Mouse (Mus musculus) heart, embryonic 10.5 days (tissue): ENCODE results near the gene Rgs3. TPM values are rescaled to one million over a fixed set of nuclear protein-coding genes. Genes with fewer than 3 reads are reported as not detected.

Experiments used
- DNase-seq: peaks from one replicate; pipeline ENCODE4 v3.0.0-alpha.2; 2017; ENCODE audit warnings: low spot score
- H3K27ac ChIP-seq: fragments of 300-500 bp; sonication (generic); 2 replicates; pipeline ENCODE4 v1.5.1; 2016; ENCODE audit warnings: mild to moderate bottlenecking
- H3K27me3 ChIP-seq: fragments of 300-500 bp; sonication (generic); 2 replicates; pipeline ENCODE4 v1.6.1; 2016; ENCODE audit warnings: mild to moderate bottlenecking; ENCODE audit not compliant: poor library complexity, insufficient read depth, severe bottlenecking
- H3K36me3 ChIP-seq: fragments of 300-500 bp; sonication (generic); 2 replicates; pipeline ENCODE4 v1.6.1; 2016; ENCODE audit warnings: mild to moderate bottlenecking, moderate library complexity
- H3K4me1 ChIP-seq: fragments of 300-500 bp; sonication (generic); 2 replicates; pipeline ENCODE4 v1.6.1; 2016; ENCODE audit warnings: mild to moderate bottlenecking
- H3K4me3 ChIP-seq: fragments of 300-500 bp; sonication (generic); 2 replicates; pipeline ENCODE4 v1.5.1; 2016; ENCODE audit warnings: mild to moderate bottlenecking, moderate library complexity
- H3K9me3 ChIP-seq: fragments of 300-500 bp; sonication (generic); 2 replicates; pipeline ENCODE4 v1.6.1; 2016; ENCODE audit warnings: mild to moderate bottlenecking, moderate library complexity
- WGBS: fragments of 180-500 bp; shearing (Covaris S2); methylation state at CpG from one replicate; pipeline ENCODE4 v1.1.7; 2016; 5-methylcytosine and 5-hydroxymethylcytosine counted together
- polyA plus RNA-seq: library from polyadenylated mRNA; unstranded; fragments of >200 nt; fragmentation: Nextera tagmentation; extraction: Ambion mirVana; gene quantifications from 2 replicates; pipeline ENCODE4 v1.2.1, GENCODE M21; 2016

The Rgs3 gene
- polyA plus RNA-seq, 1 experiment from 2014 or later, result 61.4 TPM

- Histone ChIP-seq H3K9me3 (no peaks in the 10 kb centered on the region), H3K36me3 (no peaks in the 10 kb centered on the region), H3K4me1 (0 out of 2 replicates have a peak, but pooled peaks cover 8% of the 10 kb centered on the region), H3K4me3 (no peak overlapping the region), H3K27ac (no peak overlapping the region), H3K27me3 (no peaks in the 10 kb centered on the region)
- 60% methylated on average over 4 of the region's 4 CpGs for WGBS
- no peak for DNase-seq
These were observed 151.9 kb downstream of the Rgs3 start for GRCm38 (mm10) chr4:62711582-62711981.

GRCm38 (mm10) chr4:62720861-62721260 lies 161.2 kb downstream of the Rgs3 start:
- H3K27ac ChIP-seq, result peak overlapping the region; percentile 29; the same call in 1 of the 2 replicates
- H3K4me1 ChIP-seq, result peaks cover 29% of the 10 kb centered on the region
- peaks cover 12% of the 10 kb centered on the region for H3K36me3 ChIP-seq
- H3K9me3 ChIP-seq, result peaks cover 7% of the 10 kb centered on the region
- DNase-seq, result no peak
- no peak overlapping the region for H3K4me3 ChIP-seq
- H3K27me3 ChIP-seq, result no peaks in the 10 kb centered on the region

- peak overlapping the region; percentile 23; the same call in 1 of the 2 replicates for H3K4me3 ChIP-seq
- peaks cover 12% of the 10 kb centered on the region for H3K36me3 ChIP-seq
- DNase-seq, result peak; percentile 90
- peaks cover 29% of the 10 kb centered on the region for H3K4me1 ChIP-seq
- H3K27ac ChIP-seq, result peak overlapping the region; percentile 95
- H3K9me3 ChIP-seq, result peaks cover 7% of the 10 kb centered on the region
- 7% methylated on average over 3 of the region's 3 CpGs for WGBS
- no peaks in the 10 kb centered on the region for H3K27me3 ChIP-seq
These were observed 162.4 kb downstream of the Rgs3 start for GRCm38 (mm10) chr4:62722021-62722426.

- peaks cover 6% of the 10 kb centered on the region for H3K9me3 ChIP-seq
- H3K36me3 ChIP-seq, result peaks cover 10% of the 10 kb centered on the region
- peaks cover 42% of the 10 kb centered on the region for H3K4me1 ChIP-seq
- no peak for DNase-seq
- 84% methylated on average over 5 of the region's 5 CpGs for WGBS
- no peaks in the 10 kb centered on the region for H3K27me3 ChIP-seq
- no peak overlapping the region for H3K4me3 ChIP-seq
- H3K27ac ChIP-seq, result peak overlapping the region; percentile 69; the same call in 1 of the 2 replicates
These were observed 164.1 kb downstream of the Rgs3 start for GRCm38 (mm10) chr4:62723795-62724194.

GRCm38 (mm10) chr4:62726282-62726937 lies 166.8 kb downstream of the Rgs3 start:
- Histone ChIP-seq H3K9me3 (no peaks in the 10 kb centered on the region), H3K36me3 (0 out of 2 replicates have a peak, but pooled peaks cover 2% of the 10 kb centered on the region), H3K4me3 (no peak overlapping the region), H3K4me1 (peaks cover 59% of the 10 kb centered on the region), H3K27me3 (no peaks in the 10 kb centered on the region), H3K27ac (no peak overlapping the region)
- DNase-seq, result no peak
- 98% methylated on average over 5 of the region's 5 CpGs for WGBS

GRCm38 (mm10) chr4:62727541-62728303 lies 168.1 kb downstream of the Rgs3 start:
- Histone ChIP-seq H3K4me1 (peaks cover 60% of the 10 kb centered on the region), H3K9me3 (no peaks in the 10 kb centered on the region), H3K36me3 (0 out of 2 replicates have a peak, but pooled peaks cover 2% of the 10 kb centered on the region), H3K27me3 (no peaks in the 10 kb centered on the region), H3K27ac (peak overlapping the region; percentile 31), H3K4me3 (no peak overlapping the region)
- no peak for DNase-seq
- WGBS, result 76% methylated on average over 20 of the region's 20 CpGs

GRCm38 (mm10) chr4:62728471-62728870 lies 168.8 kb downstream of the Rgs3 start:
- H3K36me3 ChIP-seq, result 0 out of 2 replicates have a peak, but pooled peaks cover 2% of the 10 kb centered on the region
- 83% methylated on average over 6 of the region's 6 CpGs for WGBS
- peaks cover 60% of the 10 kb centered on the region for H3K4me1 ChIP-seq
- H3K27me3 ChIP-seq, result no peaks in the 10 kb centered on the region
- no peak for DNase-seq
- H3K9me3 ChIP-seq, result no peaks in the 10 kb centered on the region
- peak overlapping the region; percentile 31; the same call in 1 of the 2 replicates for H3K27ac ChIP-seq
- no peak overlapping the region for H3K4me3 ChIP-seq

GRCm38 (mm10) chr4:62729191-62729590 lies 169.5 kb downstream of the Rgs3 start:
- Histone ChIP-seq H3K4me3 (no peak overlapping the region), H3K9me3 (no peaks in the 10 kb centered on the region), H3K36me3 (0 out of 2 replicates have a peak, but pooled peaks cover 2% of the 10 kb centered on the region), H3K27me3 (no peaks in the 10 kb centered on the region), H3K27ac (peak overlapping the region; percentile 31; the same call in 1 of the 2 replicates), H3K4me1 (peaks cover 63% of the 10 kb centered on the region)
- WGBS, result 69% methylated on average over 4 of the region's 4 CpGs
- no peak for DNase-seq

- Histone ChIP-seq H3K9me3 (no peaks in the 10 kb centered on the region), H3K4me3 (no peak overlapping the region), H3K36me3 (no peaks in the 10 kb centered on the region), H3K27me3 (no peaks in the 10 kb centered on the region), H3K27ac (peak overlapping the region; percentile 31; the same call in 1 of the 2 replicates), H3K4me1 (peaks cover 65% of the 10 kb centered on the region)
- WGBS, result 74% methylated on average over 5 of the region's 5 CpGs
- DNase-seq, result no peak
These were observed 170.3 kb downstream of the Rgs3 start for GRCm38 (mm10) chr4:62729941-62730340.

- no peaks in the 10 kb centered on the region for H3K9me3 ChIP-seq
- H3K4me1 ChIP-seq, result peaks cover 75% of the 10 kb centered on the region
- DNase-seq, result no peak
- H3K4me3 ChIP-seq, result no peak overlapping the region
- peak overlapping the region; percentile 94 for H3K27ac ChIP-seq
- H3K27me3 ChIP-seq, result no peaks in the 10 kb centered on the region
- H3K36me3 ChIP-seq, result no peaks in the 10 kb centered on the region
- 91% methylated on average over 3 of the region's 3 CpGs for WGBS
These were observed 171.2 kb downstream of the Rgs3 start for GRCm38 (mm10) chr4:62730861-62731260.

GRCm38 (mm10) chr4:62731531-62732063 lies 171.9 kb downstream of the Rgs3 start:
- Histone ChIP-seq H3K4me3 (no peak overlapping the region), H3K36me3 (no peaks in the 10 kb centered on the region), H3K27me3 (no peaks in the 10 kb centered on the region), H3K27ac (peak overlapping the region; percentile 94), H3K4me1 (peaks cover 82% of the 10 kb centered on the region), H3K9me3 (no peaks in the 10 kb centered on the region)
- no peak for DNase-seq
- WGBS, result 85% methylated on average over 6 of the region's 6 CpGs

- 50% methylated on average over 7 of the region's 7 CpGs for WGBS
- no peak for DNase-seq
- Histone ChIP-seq H3K4me3 (no peak overlapping the region), H3K9me3 (no peaks in the 10 kb centered on the region), H3K36me3 (no peaks in the 10 kb centered on the region), H3K27me3 (no peaks in the 10 kb centered on the region), H3K27ac (peak overlapping the region; percentile 94), H3K4me1 (peaks cover 87% of the 10 kb centered on the region)
These were observed 172.4 kb downstream of the Rgs3 start for GRCm38 (mm10) chr4:62732096-62732495.

- Histone ChIP-seq H3K9me3 (no peaks in the 10 kb centered on the region), H3K4me1 (peaks cover 87% of the 10 kb centered on the region), H3K27ac (peak overlapping the region; percentile 94), H3K4me3 (no peak overlapping the region), H3K36me3 (no peaks in the 10 kb centered on the region), H3K27me3 (no peaks in the 10 kb centered on the region)
- WGBS, result 17% methylated on average over 2 of the region's 2 CpGs
- peak; percentile 94 for DNase-seq
These were observed 173.2 kb downstream of the Rgs3 start for GRCm38 (mm10) chr4:62732840-62733239.
